Mouse (Mus musculus) urinary bladder, adult 2 months (tissue): ENCODE results near the gene Pnma1. TPM values are rescaled to one million over a fixed set of nuclear protein-coding genes. Genes with fewer than 3 reads are reported as not detected.

Experiments used
- DNase-seq: peaks from one replicate; pipeline ENCODE4 v3.0.0; 2022; ENCODE audit warnings: low spot score
- polyA plus RNA-seq: library from polyadenylated mRNA; depleted of rRNA; stranded (reverse); fragments of >200 nt; gene quantifications from 2 replicates; pipeline ENCODE4 v1.2.3, GENCODE M21; 2012; rRNA removed

Pnma1 gene
- 0.19 and 0.34 TPM in 2 replicates for polyA plus RNA-seq

DNA sequence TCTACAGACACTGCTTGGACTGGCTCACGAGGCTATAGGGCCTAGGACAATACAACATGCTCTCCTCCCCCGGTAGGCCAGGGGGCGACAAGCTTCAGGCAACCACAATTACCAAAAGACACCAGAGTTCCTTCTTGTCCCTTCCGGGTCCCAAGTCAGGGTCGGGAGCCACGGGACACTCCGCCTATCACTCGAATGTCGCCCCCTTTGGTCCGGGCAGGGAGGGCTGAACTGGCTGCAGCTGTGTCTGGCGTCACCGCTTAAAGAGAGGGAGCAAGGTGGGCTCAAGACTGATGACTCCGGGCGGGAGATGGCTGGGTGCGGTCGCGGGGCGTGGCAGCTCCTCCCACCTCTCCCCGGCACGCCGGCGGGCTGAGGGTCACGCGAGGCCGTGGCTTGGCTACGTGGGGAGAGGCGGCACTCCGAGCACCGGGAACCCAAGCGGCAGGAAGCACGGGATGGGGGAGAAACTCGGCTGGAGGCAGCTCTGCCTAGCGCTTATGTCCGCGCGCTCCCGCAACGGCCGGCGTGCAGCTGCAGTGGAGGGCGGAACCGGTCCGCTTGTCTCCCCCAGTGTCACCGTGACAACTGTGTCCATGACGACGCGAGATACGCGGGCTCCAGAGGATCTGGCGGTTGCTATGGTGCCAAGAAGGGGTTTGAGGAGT lies at the start of gene Pnma1:
Pnma1 (minus strand) TSS at position 536 of the 668 bp plus-strand sequence.
- DNase-seq: no peak

DNA sequence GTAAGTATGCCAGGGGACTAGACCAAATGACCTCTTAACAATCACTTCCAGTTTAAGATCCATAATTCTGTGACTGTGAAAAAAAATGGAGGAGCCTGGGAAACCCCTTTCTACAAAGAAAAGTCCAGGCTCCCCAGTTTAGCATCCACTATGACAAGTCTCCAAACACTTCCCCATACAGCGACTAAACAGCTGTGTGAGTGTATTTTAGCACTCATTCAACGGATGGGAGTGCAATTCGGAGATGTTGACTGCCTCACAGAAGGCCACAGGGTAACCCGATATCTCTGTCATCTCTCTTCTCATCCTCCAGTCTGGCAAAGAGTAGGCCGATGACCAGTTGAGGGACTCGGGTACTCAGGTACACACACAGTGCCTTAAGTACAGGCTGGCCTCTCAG lies 46.9 kb upstream of the Pnma1 start:
- DNase-seq: no peak

DNA sequence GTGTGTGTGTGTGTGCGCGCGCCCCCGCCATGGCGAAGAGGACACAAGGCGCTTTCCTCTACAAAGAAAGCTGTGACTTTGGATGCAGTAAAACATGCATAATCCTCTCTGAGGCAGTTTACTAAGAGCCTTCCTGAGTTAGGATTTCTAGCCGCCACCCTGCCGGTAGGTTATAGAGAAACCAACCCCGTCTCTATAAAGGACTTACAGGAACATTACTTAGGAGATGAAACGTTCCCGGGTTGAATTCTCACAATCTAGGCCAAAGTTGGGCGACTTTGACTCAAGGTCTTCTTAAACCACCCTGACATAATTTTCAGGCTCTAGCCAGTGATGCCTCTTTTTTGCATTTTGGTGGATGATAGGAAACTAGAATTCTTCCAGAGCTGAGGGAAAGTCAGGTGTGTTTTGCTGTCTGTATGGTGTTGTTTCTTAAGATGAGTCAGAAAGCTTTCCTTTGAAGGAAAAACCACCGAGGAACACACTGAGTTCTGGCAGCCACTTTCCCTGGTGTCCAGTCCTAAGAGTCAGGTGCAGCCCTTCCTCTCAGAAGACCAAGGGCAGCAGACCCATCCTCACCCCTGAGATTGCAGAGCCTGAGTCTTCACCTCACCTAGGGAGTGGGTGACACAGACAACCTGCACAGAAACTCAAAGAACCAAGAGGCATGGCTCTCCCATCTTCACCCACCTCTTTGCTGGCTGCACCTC lies 46.3 kb upstream of the Pnma1 start:
- DNase-seq: no peak

DNA sequence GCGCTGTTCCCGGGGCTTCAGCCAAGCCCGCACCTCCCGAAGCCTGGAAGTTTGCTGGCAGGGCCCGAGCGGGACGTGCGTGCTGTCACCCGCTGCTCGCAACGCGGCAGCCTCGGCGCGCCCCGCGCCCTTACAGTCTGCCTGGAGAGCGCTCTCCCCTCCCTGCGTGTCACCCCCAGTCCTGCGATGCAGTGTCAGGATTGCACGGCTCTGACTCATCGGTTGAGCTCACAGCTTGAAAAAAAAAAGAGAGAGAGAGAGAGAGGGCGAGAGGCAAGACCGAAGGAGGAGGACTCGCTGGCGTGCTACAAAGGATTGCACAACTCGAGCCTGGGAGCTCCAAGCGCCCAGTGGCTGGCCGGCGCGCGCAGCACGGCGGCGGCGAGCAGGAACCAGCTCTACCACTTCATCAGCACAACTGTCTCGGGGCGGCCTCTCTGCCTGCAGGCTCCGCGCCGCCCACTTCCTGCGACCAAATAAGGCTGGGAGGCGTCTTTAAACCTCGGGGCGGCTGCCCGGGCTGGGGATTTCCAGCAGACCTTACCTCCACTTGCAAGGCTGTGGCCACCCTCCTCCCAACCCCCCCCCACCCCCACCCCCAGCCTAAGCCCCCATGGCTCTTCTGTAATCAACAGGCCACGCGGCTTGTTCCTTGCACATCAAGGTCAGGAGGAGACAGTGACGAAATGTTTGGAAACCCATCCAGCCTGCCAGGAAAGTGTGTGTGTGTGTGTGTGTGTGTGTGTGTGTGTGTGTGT lies 45.5 kb upstream of the Pnma1 start:
- peak; percentile 85 for DNase-seq

DNA sequence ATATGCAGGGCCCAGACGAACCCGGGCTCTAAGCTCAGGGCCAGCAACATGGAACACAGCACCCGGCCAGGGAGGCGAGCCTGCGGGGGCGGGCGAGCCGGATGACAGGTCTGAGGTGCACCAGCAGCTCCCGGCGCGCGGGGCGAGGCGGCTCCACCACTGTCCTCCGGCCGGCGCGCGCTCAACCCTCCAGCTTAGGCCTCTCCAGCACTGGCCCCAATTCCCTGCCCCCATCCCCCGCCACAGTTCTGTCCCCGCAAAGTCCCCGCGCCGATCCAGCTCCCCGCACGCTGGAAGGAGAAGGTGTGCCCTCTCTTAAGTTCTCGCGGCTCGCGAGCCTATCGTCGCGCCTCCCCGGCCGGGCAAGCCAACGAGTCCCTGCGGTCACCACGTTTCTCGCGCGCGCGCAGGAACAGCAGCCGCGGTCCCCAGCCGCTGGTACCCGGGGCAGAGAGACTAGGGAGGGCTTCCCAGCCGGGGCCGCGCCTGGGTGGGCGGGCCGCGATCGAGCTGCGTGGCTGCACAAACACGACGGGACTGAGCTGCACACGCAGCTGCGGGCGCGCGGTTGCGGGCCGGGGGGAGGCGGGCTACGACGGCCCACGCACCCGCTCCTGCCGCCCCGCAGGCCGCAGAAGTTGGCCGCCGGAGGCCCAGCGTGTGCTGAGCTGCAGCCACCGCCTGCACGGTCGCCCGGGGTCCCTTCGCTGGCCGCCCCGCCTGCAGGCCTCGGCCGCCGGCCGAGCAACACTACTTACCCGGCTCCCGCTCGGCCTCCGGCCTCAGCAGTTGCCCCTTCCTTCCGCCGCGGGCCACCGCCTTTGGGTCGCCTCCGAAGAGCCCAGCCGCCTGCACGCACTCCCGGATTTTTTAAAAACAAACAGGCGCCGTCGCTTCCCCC lies 44.7 kb upstream of the Pnma1 start:
- peak; percentile 63 for DNase-seq

DNA sequence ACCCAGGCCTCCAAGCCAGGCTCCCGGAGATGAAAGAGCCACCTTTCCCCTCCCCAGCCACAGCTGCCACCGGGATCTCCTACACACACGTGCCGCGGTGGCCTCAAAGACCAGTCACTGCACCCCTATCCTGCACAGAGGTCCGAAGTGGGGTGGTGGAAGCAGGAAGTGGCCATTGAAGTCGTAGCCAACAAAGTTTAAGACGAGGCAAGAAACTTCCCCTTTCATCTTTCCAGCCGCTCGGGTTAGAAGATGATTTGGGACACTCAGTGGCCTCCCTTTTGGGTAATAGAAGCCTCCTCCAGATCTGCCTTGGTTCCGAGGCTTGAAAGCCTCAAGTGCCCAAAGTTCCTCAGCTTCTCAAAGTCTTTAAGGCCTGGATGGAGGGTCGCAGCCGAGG lies 44.0 kb upstream of the Pnma1 start:
- DNase-seq: no peak

DNA sequence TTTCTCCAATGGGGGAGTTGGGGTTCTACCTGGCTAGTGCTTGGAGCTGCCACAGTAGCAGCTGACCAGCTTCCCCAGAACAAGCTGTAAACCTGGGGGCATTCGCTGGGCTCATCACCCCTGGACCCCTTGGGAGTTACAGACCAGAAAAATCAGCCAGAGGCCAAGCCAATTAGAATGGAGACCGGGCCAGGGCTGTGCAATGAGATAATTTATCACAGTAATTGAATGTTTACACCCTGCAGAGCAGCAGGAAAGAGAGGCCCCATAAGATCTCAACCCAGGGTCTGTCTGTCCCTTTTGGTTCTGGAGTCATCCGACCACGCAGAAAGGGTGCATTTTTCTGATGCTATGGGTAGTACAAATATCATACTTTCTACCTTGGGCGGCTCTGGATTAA lies 43.5 kb upstream of the Pnma1 start:
- no peak for DNase-seq

DNA sequence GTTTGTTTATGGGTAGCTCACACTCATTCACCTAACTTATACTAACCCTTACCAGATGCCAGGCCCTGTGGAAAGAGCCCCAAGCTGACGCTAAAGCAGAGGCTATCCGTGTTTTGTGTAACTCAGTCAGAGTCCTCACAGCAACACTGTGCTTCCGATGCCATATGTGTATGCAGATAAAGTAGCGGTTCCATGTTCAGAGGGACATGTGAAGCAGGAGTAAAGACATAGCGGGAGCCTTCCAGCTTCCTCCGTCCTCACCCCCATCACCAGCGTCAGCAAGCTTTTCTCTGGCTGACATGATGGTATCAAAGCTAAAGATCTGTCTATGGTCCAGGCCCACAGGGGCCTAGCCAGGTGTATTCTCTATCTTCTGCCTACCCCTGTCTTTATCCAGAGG lies 42.9 kb upstream of the Pnma1 start:
- no peak for DNase-seq

DNA sequence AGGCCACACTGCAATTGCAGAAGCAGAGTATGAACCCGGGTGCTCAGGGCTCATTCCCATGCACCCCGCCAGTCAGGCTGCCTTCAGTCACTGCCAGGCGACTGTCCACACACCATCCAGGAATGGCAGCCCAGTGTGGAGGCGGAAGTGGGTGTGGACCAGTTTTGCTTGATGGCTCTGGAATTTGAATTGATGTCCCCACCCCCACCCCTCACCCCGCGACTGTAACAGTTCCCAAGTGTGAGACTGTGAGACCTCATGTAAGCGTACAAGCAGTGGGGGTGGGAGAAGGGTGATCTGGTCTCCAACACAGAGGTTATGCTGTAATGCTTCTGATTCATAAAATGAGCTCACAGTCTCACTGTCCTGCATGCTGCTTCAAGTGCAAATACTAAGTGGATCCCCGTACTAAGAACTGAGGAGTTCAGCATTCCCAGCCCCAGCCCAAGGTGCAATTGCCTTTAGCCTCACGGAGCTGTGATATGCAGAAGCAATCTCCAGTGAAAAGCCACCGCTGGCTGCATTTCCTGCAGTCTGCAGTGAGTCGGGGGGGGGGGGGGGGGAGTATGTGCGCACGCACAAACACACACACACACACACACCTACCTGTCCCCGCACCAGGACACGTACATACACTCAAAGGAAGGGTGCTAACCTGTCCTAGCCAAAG lies 42.0 kb upstream of the Pnma1 start:
- DNase-seq: no peak

DNA sequence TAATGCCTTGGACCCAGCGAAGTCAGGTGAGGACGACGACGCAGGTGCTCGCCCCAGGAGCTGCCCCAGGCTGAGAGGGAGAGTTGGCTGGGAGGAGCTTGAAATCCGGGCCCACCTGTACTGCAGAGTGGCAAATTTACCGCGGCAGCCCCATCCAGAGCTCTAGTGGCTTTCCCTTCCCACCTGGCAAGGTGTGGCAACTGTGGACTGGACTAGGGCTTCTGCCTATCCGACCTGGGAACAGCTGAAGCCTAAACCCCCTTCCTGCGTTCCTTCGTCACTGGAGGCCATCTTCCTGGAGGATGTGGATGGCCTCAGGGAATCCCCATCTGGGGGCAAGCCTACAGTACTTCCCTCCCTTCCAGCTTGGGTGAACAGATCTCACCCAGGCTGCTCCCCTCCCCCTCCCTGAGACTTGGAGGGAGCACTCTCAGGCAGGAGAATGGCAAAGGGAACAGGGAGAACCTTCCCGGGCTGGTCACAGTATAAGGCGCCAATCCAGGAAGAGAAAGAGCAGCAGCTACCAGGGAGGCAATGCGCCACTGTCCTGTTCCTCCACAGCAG lies 40.7 kb upstream of the Pnma1 start:
- no peak for DNase-seq

DNA sequence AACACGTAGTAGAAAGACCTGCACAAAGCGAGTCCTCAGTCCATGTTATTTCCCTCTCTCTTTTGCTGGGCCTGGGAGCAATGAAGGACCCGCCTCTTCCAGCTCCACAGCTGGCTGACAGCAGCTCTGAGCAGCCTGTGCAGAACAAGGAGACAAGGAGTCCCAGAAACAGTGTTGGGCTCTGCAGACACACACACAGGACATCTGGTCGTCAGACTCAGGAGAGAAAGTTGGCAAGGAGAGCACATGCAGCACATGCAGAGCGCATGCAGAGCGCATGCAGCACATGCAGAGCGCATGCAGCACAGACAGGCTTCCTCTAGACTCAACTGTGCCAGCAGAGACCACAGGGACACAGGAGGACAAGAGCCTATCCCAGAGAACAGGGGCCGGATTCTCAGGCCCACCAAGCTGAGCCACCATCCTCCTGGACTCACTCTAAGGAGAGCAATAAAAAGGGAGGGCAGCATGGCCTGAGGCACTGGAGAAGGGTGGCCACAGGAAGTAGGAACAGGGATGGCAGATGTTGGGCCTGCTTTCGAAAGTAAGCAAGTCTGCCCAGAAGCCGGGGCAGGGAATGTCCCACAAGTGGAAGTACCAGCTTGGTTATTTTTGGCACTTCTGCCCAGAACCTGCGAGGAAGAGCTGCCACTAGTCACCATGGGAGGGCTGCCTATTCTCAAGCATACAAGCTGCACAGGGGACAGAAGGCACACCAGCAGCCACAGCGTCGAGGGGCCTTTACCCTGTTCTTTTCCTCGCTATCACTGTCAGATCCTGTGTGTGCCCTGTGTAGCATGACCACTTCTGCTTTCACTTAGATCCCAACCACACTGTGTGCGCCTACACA lies 39.7 kb upstream of the Pnma1 start:
- no peak for DNase-seq

DNA sequence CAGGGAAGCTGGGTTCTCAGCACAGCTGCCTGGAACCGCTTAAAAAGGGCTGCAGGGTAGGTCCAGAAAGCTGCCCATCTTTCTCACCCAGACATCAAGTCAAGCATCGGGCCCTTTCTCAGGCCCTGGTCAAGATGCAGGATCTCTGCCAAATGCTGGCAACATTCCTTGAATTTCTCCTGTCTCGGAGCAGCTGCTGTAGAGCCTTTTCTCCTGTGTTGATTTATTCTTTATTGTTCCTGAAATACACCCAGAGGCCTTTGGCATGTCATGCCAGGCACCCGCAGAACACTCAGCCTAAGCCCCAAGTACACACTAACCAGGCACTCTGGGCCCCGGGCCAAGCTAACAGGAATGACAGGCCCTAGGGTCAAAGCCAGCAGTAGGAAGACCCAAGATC lies 38.7 kb upstream of the Pnma1 start:
- no peak for DNase-seq

DNA sequence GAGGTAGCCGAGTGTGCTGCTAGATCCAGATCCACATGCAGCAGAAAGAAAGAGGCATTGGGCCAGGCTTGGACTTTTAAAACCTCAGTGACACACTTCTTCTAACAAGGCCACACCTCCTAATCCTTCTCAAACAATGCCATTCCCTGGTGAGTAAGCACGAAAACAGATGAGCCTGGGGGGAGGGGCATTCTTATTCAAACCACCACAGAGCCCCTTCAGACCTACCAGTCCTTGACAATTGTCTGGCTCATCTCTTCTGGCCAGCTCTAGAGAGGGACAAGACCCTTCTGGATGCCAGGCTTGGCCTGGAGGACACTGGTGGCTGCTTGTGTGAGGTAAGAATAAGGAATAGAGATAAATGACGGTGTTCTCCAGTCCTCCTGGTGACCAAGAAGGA lies 38.2 kb upstream of the Pnma1 start:
- DNase-seq: no peak

DNA sequence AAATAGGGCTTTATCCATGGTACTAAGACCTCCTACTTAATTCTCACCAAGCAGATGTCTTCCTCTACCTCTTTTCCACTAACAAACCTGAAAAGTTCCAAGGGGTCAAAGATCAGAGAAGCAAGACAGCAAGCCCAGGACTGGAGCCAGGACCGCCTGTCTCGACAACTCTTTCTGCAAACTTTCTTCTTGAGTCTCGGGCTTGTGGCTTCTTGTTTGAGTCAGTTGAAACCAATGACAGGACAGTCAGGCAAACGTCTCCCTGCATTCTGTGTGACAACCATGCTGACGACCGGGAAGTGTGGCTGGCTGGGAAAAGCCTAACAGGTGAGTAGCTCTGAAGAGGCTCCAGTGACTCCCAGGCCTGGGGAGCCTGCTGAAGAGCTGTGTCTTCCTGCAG lies 37.3 kb upstream of the Pnma1 start:
- DNase-seq: no peak

DNA sequence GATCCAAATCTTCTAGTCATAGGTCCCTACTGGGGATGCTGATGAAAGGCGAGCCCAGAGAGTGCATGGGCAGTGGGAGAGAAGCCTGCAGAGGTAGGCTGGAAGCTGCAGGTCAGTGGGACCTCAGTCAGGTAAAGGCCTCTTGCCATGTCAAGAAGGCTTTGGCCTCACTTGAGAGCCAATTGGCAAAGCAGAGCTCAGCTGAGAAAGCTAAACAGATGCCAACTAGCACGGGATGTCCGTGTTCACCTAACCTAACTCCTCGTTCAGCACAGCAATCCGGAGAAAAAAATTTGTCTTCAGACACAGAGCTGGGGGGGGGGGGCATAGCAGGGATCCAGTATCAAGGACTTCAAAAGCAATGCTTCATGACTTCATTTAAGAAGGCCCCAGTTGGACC lies 36.7 kb upstream of the Pnma1 start:
- no peak for DNase-seq

DNA sequence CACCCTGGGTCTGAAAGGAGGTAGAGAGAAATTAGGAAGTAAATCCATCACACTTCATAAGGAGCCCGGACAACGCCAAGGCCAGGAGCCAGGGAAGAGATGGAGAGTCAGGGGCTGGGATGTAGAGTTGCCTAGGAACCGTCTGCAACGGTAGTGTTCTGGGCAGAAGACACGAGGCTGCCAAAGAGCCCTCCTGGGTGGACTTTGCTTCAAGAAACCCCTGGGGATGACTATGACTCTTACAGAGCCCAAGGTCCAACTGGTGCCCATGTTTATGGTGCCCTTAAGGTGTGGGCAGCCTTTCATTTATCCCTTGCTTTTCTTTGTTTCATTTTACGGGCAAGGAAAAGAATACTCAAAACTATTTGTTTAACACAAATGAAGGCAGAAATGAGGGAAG lies 33.7 kb upstream of the Pnma1 start:
- no peak for DNase-seq

DNA sequence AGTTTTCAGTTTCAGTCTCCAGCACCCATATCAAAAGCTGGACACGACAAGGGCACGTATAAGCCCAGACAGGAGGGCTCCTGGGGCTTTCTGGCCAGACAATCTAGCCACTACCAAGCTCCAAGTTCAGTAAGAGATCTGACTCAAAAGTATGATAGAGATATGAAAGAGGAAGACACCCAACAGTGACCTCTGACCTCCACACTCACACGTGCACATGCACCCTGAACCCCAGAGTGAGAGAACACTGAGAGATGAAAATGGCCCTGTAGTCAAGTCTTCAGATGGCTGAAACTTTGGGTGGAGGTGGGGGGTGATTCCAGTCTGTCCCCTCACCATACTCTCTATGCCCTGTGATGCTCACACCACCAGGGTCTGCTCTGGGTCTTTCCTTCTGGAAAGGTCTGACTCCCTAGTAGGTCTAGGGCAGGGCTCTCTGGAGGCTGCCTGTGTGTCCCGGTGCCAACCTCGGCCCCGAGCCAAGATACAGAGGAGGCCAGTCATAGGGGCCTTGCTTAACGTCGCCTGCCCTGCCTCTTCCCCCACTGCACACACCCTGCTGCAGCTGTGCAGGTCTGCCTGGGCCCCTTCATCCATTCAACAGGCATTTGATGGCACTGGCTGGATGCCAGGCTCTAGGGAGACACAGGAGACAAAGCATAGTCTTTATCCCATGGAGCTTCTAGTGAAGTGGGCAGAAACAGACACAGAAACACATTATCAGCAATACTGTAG lies 32.6 kb upstream of the Pnma1 start:
- peak; percentile 71 for DNase-seq

DNA sequence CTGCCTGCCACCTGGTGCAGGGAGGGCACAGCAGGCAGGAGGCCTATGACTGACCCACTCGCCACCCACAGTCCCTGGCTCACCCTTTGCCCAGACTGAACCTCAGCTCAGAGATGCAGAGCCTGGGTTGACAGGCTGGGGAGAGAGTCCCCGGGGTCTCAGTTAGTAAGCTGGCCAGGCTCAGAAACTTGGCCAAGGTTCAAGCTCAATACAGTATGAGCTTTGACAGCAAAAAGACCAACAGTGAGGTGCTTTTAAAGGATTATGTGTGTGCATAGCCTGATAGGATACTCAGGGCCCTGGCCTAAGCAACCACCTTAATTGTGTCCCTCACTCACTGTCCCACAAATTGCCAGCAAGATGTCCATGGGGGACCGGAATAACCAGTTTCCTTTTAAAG lies 31.8 kb upstream of the Pnma1 start:
- DNase-seq: no peak
